Mouse (Mus musculus) monocyte, adult 2 months (primary cell): ENCODE data around the gene Pak6.

Experiments used
- DNase-seq, 2 experiments: peaks; one replicate each; pipeline ENCODE4 v3.0.0; 2022; ENCODE audit warnings: low spot score in 2 of 2, low read depth in 1 of 2

Pak6 gene

GRCm38 (mm10) chr2:118728337-118728736, 65.2 kb downstream of the Pak6 start, which contains the start of gene Plcb2:
Gene Plcb2, minus strand, starts transcription at chr2:118728438.
- DNase-seq, result no peak

DNA sequence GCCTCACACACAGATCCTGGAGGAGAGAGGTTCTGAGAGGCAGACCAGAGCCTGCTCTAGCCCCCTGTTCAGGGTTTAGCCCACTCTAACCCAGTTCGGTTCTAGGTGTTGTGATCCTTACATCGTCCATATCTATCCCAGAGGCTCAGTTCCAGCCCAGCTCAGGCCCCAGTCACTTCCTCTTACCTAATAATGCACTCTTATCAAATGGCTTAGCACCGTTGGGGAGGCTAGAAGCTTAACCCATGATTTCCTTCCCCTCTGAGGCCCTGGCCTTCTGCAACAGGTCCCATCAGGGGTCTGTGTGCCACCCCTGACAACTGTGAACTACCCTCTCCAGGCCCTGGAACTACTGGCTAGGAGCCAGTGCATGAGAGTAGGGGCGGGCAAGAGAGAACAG, 66.1 kb downstream of the Pak6 start:
- no peak for DNase-seq

- DNase-seq, result no peak
These were observed 66.9 kb downstream of the Pak6 start for GRCm38 (mm10) chr2:118729816-118730621.

DNA sequence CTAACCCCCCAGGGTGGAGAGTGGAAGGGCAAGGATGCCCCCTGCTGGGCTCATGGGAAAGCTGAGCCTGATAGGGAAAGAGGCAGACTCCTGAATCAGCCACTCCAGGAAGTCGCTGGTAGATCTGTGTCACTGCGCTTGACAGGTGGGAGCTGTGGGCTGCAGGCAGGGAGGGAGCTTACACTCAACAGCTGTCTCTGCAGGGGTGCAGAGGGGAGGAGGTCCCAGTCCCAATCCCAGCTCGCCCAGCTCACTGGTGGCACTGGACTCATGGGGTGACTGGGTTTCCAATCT, 67.5 kb downstream of the Pak6 start:
- no peak for DNase-seq

DNA sequence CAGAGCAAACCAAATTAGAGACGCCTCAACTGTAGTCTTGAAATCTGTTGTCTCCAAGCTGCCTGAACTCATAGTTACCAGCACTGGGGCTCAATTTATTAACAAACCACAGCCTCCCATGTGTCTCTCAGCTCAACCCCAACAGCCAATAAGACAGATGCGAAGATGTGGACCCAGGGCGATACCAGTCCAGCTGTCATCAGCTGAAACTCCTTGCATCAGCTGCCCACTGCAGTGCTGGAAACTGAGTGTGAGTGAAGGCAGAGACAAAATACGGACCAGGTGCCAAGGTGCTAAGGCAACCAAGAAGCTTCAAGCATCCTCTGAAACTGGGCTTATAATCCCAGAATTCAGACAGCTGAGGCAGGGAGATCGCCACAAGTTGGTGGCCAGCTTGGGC, 68.9 kb downstream of the Pak6 start:
- no peak for DNase-seq

DNA sequence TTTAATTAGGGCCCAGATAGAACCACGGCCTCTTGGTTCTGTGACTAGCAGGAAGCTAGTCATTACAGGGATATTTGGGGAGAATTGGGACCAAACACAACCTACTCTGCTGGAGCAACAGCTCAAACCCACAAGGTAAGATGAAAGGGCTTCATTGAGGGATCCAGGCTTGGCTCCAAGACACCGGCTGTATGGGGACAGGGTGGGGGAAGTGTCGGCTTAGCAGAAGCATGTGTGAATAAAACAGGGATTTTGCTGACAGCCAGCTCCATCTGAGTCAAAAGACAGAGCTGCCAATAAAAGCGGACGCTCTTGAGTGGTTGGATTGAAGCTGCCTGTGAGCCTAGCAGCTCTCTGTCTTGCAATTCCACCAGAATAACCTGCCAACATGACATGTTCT, 70.2 kb downstream of the Pak6 start:
- DNase-seq, result no peak

- DNase-seq, result no peak
These were observed 77.2 kb downstream of the Pak6 start for GRCm38 (mm10) chr2:118740341-118740740.

DNA sequence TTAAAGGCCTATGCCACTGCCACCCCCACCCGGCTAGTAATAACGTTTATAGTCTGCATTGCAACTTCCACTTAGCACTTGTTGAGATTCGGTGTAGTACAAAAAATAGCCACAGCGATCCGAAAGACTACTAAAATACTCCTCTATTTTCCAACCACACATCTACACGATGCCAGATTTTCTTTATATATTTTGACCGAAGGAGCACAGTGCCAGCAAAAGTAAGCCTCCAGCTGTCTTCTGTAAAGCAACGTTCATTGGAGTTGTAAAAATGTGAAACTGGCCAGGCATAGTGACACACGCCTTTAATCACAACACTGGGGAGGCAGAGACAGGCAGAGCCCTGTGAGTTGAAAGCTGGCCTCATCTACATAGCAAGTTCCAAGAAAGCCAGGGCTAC, 78.1 kb downstream of the Pak6 start:
- no peak for DNase-seq

DNA sequence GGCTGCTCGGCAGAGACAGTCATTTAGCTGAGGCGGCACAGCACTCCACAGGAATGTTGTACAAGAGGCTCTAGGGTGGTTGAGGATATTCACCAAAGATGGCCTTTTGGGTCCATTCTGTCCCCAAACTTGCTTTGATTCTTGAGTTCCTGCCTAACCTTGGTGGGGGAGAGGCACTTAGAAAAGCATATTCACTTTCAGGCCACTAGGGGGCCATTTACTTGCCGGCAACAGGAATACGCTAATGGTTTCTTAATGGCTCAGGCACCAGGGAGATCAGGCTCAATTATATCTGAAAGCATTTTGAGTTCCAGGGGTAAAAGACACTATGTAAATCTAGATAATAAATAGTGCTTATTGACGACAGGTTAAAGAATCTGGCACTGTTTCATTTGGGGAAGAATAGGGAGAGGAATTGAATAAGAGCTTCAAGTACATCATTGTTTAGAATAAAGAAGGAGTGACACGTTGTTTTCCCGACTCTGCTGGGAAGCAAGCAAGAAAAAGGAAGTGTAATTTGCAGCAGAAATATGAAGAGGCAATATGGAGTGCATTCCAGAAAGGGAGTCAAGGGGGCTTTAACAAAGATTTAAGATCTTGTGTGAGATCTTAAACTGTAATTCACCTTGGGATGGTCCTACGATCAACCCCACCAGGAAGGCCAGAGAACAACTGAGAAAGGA, 80.3 kb downstream of the Pak6 start:
- DNase-seq, result no peak

DNA sequence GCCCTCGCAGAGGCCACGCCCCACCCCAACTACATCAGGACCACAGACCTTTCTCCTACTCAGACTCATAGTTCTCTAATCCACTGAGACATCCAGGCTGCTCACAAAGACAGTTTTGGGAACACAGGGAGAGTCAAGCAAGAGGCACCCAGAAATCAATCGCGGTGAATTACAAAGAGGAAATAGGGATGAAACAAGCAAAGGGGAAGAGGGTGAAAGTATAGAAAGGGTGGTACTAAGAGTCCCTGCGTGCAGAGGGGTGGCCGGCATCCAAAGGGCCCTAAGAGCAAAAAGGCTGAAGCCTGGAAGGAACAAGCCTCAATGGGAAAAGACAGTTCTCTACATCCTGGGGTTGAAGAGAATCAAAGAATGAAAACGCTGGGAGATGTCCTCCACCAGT, 81.5 kb downstream of the Pak6 start:
- DNase-seq, result no peak

DNA sequence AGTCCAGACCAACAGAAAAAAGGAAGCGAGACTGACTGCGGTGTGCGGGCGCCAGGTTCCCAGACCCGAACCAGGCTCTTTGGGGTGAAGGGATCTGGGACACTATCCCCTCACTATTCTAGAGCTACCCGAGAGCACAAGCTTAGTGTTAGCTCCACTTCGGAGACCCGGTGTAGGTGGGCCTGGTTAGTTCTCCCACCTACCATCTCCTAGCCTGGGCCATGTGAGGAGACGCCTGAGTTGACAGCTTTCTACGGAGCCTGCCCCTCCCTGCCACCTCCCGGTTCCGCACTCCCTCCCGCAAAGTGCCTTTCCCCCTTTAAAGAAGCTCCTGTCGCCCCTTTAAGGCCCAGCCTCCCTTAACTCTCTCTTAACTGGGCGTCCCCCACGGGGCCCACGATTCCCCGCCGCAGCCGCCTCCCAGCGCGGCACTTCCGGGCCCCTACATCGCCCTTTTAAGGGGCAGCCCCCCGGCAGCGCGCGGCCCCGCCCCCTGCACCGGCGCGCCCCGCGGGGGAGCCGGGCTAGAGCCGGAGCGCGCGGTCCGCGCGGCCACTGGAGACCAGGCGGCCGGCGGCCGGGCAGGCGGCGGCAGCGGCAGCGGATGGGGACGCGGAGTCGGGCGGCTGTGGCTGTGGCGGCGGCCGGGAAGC, 82.3 kb downstream of the Pak6 start, which contains the start of gene Inafm2:
Gene Inafm2 (plus strand): TSS at position 527 of the 653 bp plus-strand sequence.
- DNase-seq, result peak in 1 of 2 experiments; percentile 57

DNA sequence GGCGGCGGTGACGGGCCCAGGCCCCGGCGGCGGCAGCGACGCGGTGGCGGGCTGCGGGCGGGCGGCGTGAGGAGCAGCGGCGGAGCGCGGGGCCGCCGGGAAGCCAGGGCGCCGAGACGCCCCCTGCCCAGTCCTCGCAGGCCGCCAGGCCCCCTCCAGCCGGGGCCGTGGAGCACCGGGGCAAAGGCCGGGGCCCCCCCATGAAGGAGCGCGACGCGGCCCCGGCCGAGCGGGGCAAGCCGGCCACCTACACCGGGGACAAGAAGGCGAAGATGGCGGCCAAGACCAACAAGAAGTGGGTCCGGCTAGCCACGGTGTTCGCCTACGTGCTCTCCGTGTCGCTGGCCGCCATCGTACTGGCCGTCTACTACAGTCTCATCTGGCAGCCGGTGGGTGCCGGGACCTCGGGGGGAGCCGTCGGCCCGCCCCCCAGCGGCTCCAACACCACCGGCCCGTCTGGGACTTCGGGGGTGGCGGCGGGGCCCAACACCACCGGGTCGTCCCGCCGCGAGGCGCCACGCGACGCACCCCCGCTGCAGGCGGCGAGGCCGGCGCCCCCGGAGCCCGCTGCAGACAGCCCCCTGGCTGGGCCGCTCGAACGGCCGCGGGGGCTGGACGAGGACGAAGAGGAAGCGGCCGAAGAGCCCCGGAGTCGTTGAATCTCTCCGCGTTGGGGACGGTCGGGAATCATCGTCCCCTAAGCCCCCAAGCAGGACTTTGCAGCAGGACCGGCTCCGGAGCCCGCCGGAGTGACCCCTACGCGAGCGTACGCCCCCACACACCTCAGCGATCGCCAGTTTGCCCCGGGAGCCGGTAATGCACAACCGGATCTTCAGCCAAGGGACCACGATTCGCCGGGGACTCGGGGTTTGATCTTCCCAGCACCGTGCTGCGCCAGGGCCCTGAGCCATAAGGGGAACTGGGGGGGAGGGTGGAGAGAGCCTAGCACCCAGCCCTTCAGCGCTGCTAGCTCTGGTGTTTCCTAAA, 83.1 kb downstream of the Pak6 start:
- no peak for DNase-seq

GRCm38 (mm10) chr2:118747301-118747960, 84.3 kb downstream of the Pak6 start:
- no peak for DNase-seq
